Mouse (Mus musculus): ENCODE results near the gene Gpatch2. TPM values are rescaled to one million over a fixed set of nuclear protein-coding genes. Genes with fewer than 3 reads are reported as not detected.

Gene Gpatch2
- total RNA-seq, 2 experiments from 2014 or later: 3.7 to 4.2 TPM

GRCm38 (mm10) chr1:187356169-187356568 is 140.9 kb downstream of the Gpatch2 start:
- ATAC-seq (replicated peaks; ENCODE audit: low FRiP score, poor library complexity, severe bottlenecking): no peak

- no peak for ATAC-seq (replicated peaks; ENCODE audit: low FRiP score, poor library complexity, severe bottlenecking)
These were observed 141.6 kb downstream of the Gpatch2 start for GRCm38 (mm10) chr1:187356904-187357303.

DNA sequence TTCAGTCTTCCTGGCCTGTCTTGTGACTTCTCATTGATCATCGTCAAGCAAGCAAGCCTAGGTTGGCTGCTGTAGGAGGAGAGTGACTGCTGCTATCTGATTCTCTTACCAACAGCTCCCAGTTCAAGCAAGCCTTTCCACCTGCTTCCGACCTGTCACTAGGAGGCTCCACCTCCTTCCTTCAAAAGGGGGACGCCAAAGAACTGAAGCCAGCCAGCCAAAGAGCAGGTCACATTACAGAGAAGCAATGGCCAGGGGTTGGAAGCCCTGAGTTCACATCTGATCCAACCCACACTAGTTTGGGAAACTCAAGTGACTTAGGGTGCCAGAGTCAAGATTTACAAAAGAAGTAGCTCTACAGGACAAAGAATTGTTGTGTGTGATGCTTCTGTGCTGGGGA is 144.9 kb downstream of the Gpatch2 start:
- no peak for ATAC-seq (replicated peaks; ENCODE audit: low FRiP score, poor library complexity, severe bottlenecking)

- ATAC-seq (replicated peaks; ENCODE audit: low FRiP score, poor library complexity, severe bottlenecking): no peak
These were observed 147.2 kb downstream of the Gpatch2 start for GRCm38 (mm10) chr1:187362536-187362935.

DNA sequence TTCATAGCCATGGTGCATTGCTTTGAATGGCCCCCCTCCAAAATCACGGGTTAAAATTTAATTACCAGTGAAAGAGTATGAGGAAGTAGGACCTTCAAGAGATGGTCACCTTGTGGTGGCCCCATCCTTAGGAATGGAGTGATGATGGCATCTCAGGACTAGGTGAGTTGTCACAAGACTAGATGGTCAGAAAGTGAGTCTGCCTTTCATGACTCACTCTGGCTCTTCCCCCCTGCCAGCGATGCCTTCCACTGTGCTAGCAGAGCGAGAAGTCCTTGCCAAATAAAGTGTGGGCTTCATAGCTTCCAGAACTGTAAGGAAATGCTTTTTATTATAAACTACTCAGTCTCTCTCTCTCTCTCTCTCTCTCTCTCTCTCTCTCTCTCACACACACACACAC is 150.1 kb downstream of the Gpatch2 start:
- ATAC-seq (replicated peaks; ENCODE audit: low FRiP score, poor library complexity, severe bottlenecking): no peak

DNA sequence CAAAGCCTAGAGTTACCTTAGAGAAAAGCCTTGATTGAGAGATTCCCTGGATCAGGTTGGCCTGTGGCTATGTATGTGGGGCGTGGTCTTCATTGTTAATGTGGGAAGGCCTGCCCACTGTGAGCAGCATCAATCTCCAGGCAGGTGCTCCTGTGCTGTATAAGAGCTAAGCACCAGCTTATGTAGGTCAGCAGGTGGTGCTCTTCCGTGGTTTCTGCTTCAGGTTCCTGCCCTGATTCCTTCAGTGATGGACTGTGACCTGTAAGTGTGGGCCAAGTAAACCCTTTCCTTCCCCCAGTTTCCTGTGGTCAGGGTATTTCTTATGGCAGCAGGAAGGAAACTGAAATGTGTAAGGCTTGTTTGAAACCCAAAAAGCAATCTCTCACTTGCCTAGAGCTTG is 151.5 kb downstream of the Gpatch2 start:
- no peak for ATAC-seq (replicated peaks; ENCODE audit: low FRiP score, poor library complexity, severe bottlenecking)

- no peak for ATAC-seq (replicated peaks; ENCODE audit: low FRiP score, poor library complexity, severe bottlenecking)
These were observed 153.7 kb downstream of the Gpatch2 start for GRCm38 (mm10) chr1:187369049-187369448.

DNA sequence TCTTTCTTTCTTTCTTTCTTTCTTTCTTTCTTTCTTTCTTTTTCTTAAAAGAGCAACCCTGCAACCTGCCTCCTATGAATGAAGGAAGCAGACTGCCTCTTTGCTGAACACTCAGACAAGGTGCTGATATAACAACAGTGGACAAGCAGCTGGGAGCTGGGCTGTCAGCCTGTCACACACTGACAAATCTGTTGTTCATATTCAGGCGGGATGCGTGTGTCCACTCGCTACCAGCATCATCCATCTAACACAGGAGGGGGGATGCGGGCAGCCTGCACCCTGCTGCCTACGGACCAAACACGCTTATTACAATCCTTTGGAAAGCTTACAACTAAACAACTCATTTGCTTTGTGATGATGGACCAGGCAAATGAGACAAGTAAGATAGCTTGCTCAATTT is 158.2 kb downstream of the Gpatch2 start:
- no peak for ATAC-seq (replicated peaks; ENCODE audit: low FRiP score, poor library complexity, severe bottlenecking)

GRCm38 (mm10) chr1:187374418-187374817 is 159.1 kb downstream of the Gpatch2 start:
- no peak for ATAC-seq (replicated peaks; ENCODE audit: low FRiP score, poor library complexity, severe bottlenecking)

- no peak for ATAC-seq (replicated peaks; ENCODE audit: low FRiP score, poor library complexity, severe bottlenecking)
These were observed 161.8 kb downstream of the Gpatch2 start for GRCm38 (mm10) chr1:187376946-187377671.

GRCm38 (mm10) chr1:187377865-187378524 is 162.7 kb downstream of the Gpatch2 start:
- no peak for ATAC-seq (replicated peaks; ENCODE audit: low FRiP score, poor library complexity, severe bottlenecking)

- ATAC-seq (replicated peaks; ENCODE audit: low FRiP score, poor library complexity, severe bottlenecking): no peak
These were observed 174.2 kb downstream of the Gpatch2 start for GRCm38 (mm10) chr1:187389476-187389875.

DNA sequence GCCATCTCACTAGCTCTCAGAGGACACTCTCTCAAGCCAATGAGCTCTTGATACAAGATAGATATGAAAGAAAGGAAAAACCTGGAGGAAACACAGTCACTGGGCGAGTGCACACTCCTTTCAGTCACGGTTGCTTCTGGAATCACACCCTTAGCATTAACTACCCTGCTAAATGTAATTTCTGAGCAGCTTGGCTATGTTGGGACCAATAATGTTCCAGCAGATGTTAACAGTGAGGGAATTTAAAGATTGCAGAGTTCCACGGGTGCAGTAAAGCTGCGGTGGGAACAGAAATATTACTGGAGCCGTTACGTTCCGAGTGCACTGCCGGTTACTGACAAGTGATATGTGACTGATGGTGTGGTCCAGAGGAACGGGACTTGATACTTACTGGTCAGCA is 185.5 kb downstream of the Gpatch2 start:
- ATAC-seq (replicated peaks; ENCODE audit: low FRiP score, poor library complexity, severe bottlenecking): no peak

Other genes starting within 250 kb of the Gpatch2 start
- not detected in 2 replicates for gene D1Pas1, start 248.1 kb upstream of the Gpatch2 start, total RNA-seq (2015; ENCODE audit: low replicate concordance)
- not detected in 2 replicates for gene D1Pas1, start 248.1 kb upstream of the Gpatch2 start, total RNA-seq (2017; ENCODE audit: low replicate concordance)
- gene Spata17, start within 50 bp of the Gpatch2 start, total RNA-seq (2015; ENCODE audit: low replicate concordance): not detected in 2 replicates
- not detected in 2 replicates for gene Spata17, start within 50 bp of the Gpatch2 start, total RNA-seq (2017; ENCODE audit: low replicate concordance)